Mouse (Mus musculus) kidney, embryonic 15.5 days (tissue): Measurements from ENCODE around the gene Cep112. TPM values are rescaled to one million over a fixed set of nuclear protein-coding genes. Genes with fewer than 3 reads are reported as not detected.

Experiments used
- ATAC-seq: fragments of 200-750 bp; cut with Nextera tagmentation; replicated peaks from 2 replicates; pipeline ENCODE4 v1.8.0; 2017; ENCODE audit warnings: moderate TSS enrichment; ENCODE audit not compliant: low FRiP score
- H3K27ac ChIP-seq: fragments of 300-500 bp; sonication (generic); 2 replicates; pipeline ENCODE4 v1.5.1; 2015; ENCODE audit warnings: mild to moderate bottlenecking, inconsistent platforms
- H3K27me3 ChIP-seq: fragments of 300-500 bp; sonication (generic); 2 replicates; pipeline ENCODE4 v1.6.1; 2015; ENCODE audit warnings: inconsistent platforms
- H3K36me3 ChIP-seq: fragments of 300-500 bp; sonication (generic); 2 replicates; pipeline ENCODE4 v1.6.1; 2015; ENCODE audit warnings: inconsistent platforms
- H3K4me1 ChIP-seq: fragments of 300-500 bp; sonication (generic); 2 replicates; pipeline ENCODE4 v1.6.1; 2015; ENCODE audit warnings: inconsistent platforms
- H3K4me2 ChIP-seq: fragments of 300-500 bp; sonication (generic); 2 replicates; pipeline ENCODE4 v1.6.1; 2015; ENCODE audit warnings: moderate library complexity, mild to moderate bottlenecking, inconsistent platforms
- H3K4me3 ChIP-seq: fragments of 300-500 bp; sonication (generic); replicated peaks from 2 replicates; pipeline ENCODE4 v1.5.1; 2015; ENCODE audit warnings: mild to moderate bottlenecking, inconsistent platforms
- H3K9ac ChIP-seq: fragments of 300-500 bp; sonication (generic); 2 replicates; pipeline ENCODE4 v1.6.1; 2015; ENCODE audit warnings: mild to moderate bottlenecking, inconsistent platforms
- H3K9me3 ChIP-seq: fragments of 300-500 bp; sonication (generic); replicated peaks from 2 replicates; pipeline ENCODE4 v1.6.1; 2016; ENCODE audit warnings: inconsistent platforms
- WGBS: fragments of 180-500 bp; shearing (Covaris S2); methylation state at CpG from one replicate; pipeline ENCODE4 v1.1.7; 2015; ENCODE audit warnings: mixed read lengths; 5-methylcytosine and 5-hydroxymethylcytosine counted together
- polyA plus RNA-seq: library from polyadenylated mRNA; unstranded; fragments of >200 nt; fragmentation: Nextera tagmentation; extraction: Ambion mirVana; gene quantifications from 2 replicates; pipeline ENCODE4 v1.2.1, GENCODE M21; 2015

The Cep112 gene
- polyA plus RNA-seq, result 13.7 and 13.8 TPM in 2 replicates

DNA sequence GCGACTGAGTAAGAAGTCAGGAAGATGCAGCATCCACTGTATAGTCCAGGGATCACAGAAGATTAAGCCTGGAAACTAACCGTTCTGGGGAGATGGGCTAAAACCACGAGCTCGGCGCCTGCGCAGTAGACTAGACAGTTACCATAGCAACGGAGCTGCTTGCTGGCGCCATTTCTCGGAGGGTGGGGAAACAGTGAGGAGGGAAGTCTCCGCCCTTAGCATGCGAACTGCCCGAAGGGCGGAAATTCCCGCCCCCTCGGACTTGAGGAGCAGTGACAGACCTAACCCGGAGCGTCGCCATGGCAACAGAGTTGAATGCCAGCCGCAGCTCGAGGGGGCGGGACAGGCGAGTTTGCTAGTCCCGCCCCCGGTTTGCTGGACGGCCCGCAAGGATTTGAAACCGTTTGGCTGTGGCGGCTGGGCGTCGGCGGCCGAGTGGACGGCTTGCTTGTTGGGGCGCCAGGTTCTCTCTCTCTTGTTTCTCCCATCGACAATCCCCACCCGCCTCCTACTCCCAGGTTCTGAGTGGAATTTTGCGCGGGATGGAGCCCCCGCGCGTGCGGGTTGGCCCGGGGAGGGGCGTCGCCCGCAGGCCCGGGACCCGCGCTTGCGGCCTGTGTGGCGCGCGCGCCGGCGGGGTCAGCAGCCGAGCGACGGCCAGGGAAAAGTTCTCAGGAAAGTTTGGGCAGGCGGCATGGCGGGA, at the start of gene Cep112:
Gene Cep112, plus strand, starts transcription at position 304 of the 703 bp plus-strand sequence.
- ATAC-seq, result peak; percentile 98
- H3K9me3 ChIP-seq, result no peaks in the 10 kb centered on the region
- H3K27ac ChIP-seq, result peak within 1 kb of the TSS; percentile 62; the same call in 1 of the 2 replicates
- no peaks in the 10 kb centered on the region for H3K36me3 ChIP-seq
- 1% methylated on average over 61 of the region's 61 CpGs for WGBS
- H3K4me2 ChIP-seq, result peak within 1 kb of the TSS; percentile 76
- peaks cover 14% of the 10 kb centered on the region for H3K4me1 ChIP-seq
- H3K27me3 ChIP-seq, result peaks cover 8% of the 10 kb centered on the region; the same call in 1 of the 2 replicates
- H3K4me3 ChIP-seq, result peak within 1 kb of the TSS; percentile 83
- peak within 1 kb of the TSS; percentile 83 for H3K9ac ChIP-seq

DNA sequence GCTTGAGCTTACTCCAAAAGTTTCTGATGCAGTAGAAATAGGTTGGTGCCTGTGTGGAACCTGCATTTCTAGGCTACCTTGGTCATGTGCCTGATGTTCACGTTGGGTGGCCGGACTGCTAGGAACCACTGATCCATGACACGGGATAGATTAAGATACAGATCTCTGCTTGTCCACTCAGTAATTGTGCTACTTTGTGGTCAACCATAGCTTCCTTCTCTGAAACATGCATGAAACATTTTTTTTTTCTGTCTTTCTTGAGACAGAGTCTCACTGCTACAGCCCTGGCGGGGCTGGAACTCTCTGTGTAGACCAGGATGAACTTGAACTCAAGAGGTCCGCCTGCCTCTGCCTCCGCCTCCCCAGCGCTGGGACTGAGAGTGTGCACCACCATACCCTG, 48.2 kb upstream of the Cep112 start:
- Histone ChIP-seq H3K36me3 (no peaks in the 10 kb centered on the region), H3K4me2 (no peak overlapping the region), H3K4me3 (no peak overlapping the region), H3K9ac (no peak overlapping the region), H3K4me1 (no peaks in the 10 kb centered on the region), H3K9me3 (no peaks in the 10 kb centered on the region), H3K27ac (no peak overlapping the region), H3K27me3 (no peaks in the 10 kb centered on the region)
- ATAC-seq, result no peak
- 72% methylated on average over 7 of the region's 7 CpGs for WGBS

DNA sequence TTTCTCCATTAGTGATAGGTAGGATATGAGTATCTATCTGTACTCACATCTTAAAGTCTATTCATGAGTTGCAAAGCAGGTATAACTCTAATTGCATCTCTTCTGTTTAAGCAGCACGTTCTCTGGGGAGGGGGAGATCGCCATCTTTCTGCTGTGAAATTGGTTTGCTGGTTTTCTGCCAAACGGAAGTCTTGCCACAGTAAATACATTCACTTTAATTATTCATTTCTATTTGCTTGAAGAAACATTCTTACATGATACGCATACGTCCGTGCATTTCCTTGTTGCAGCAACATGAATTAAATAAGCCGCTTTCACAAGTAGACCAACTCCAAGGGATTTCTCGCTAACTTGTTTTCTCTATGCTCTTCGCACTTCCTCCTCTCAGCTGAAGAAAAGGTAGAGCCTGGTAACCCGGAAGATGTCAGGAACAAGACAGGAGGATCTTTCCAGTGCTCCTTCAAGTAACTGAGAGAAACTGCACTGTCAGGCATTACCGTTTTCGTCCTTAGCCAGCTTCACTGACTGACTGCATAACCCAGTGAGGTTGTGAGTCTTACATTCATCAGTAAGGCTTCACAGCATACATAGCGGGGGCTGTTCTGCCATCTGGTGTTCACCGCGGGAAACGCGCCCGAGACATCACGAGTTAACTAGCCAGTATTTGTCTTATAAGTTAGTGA, 47.2 kb upstream of the Cep112 start:
- Histone ChIP-seq H3K27ac (0 out of 2 replicates have a peak overlapping the region, but pooled peaks have one; percentile 48), H3K36me3 (no peaks in the 10 kb centered on the region), H3K9ac (no peak overlapping the region), H3K4me1 (no peaks in the 10 kb centered on the region), H3K9me3 (no peaks in the 10 kb centered on the region), H3K4me3 (no peak overlapping the region), H3K4me2 (peak overlapping the region; percentile 22), H3K27me3 (no peaks in the 10 kb centered on the region)
- peak; percentile 74; the same call in 1 of the 2 replicates for ATAC-seq
- 38% methylated on average over 19 of the region's 19 CpGs for WGBS

DNA sequence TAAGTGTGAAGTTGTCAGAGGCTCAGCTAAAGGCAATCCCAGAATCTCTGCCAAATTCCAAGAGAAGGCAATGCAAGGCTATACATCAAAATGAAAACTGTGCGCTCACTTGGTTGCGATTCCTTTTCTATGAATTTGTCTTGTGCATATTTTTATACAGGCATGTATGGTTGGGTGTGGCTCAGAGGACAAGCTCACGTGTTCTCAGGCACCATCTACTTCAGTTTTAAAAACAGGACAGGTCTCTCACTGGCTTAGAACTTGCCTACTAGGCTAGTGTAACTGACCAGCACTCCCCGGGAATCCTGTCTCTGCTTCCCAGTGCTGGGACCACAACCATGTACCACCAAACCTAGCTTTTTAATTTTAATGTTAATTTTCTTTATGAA, 46.6 kb upstream of the Cep112 start:
- H3K4me2 ChIP-seq, result no peak overlapping the region; the same call in 1 of the 2 replicates
- 69% methylated on average over 4 of the region's 4 CpGs for WGBS
- H3K9me3 ChIP-seq, result no peaks in the 10 kb centered on the region
- H3K27me3 ChIP-seq, result no peaks in the 10 kb centered on the region
- no peaks in the 10 kb centered on the region for H3K36me3 ChIP-seq
- no peaks in the 10 kb centered on the region for H3K4me1 ChIP-seq
- no peak overlapping the region for H3K9ac ChIP-seq
- H3K27ac ChIP-seq, result no peak overlapping the region
- no peak for ATAC-seq
- no peak overlapping the region for H3K4me3 ChIP-seq

DNA sequence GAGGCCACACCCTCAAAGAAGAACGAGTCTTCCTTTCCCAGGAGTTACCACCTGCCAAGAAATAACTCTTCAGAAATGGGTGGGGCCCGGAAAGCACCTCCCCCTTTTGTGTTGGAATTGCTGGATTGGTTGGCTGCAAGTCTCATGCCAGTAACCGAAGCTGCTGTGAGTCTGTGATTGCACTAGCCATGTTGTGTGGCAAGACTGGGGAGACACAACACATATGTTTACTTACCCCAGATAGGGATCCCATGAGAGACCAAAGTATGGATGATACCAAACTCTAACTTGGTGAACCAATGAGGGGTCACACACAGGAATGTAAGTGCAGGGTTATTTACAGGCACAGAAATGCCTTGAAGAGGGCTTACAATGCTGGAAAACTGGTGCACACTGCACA, 42.3 kb upstream of the Cep112 start:
- H3K4me1 ChIP-seq, result no peaks in the 10 kb centered on the region
- WGBS, result 67% methylated on average over 3 of the region's 3 CpGs
- no peak overlapping the region for H3K27ac ChIP-seq
- no peak for ATAC-seq
- no peak overlapping the region for H3K4me2 ChIP-seq
- H3K36me3 ChIP-seq, result no peaks in the 10 kb centered on the region
- H3K9me3 ChIP-seq, result no peaks in the 10 kb centered on the region
- no peak overlapping the region for H3K9ac ChIP-seq
- no peak overlapping the region for H3K4me3 ChIP-seq
- no peaks in the 10 kb centered on the region for H3K27me3 ChIP-seq

DNA sequence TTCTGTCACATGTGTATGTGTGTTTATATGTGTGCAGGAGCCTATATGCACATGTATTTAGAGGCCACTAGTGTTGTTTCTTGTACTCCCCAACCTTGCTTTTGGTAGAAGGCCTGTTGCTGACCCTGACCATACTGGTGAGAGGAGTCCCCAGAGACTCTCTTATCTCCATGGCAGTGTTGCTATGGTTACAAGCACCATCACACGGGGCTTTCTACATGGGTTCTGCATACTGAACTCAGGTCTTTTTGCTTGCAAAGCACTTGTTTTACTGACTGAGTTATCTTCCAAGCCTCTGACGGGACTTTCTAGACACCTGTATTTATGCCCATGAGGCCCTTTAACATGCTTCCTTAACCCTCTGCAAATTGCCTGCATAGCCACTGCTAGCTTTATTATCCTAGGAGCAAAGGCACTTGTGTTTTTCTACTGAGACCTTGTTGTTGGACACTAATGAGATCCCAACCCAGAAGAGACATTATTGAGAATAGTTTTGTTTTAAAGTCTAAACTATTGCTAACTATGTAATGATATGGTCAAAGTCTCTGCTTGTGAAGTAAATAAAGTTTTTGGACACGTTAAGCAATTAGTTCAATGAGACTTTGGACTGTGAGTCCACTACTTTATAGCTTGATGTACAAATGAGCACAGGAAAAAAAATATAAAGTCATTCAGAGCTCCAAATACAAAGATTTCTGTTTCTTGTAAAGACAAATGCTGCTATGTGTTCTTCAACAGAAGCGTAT, 39.9 kb upstream of the Cep112 start:
- Histone ChIP-seq H3K4me1 (no peaks in the 10 kb centered on the region), H3K27ac (no peak overlapping the region), H3K9me3 (no peaks in the 10 kb centered on the region), H3K4me2 (no peak overlapping the region), H3K9ac (no peak overlapping the region), H3K4me3 (no peak overlapping the region), H3K36me3 (no peaks in the 10 kb centered on the region), H3K27me3 (no peaks in the 10 kb centered on the region)
- WGBS, result 62% methylated on average over 4 of the region's 4 CpGs
- no peak for ATAC-seq

DNA sequence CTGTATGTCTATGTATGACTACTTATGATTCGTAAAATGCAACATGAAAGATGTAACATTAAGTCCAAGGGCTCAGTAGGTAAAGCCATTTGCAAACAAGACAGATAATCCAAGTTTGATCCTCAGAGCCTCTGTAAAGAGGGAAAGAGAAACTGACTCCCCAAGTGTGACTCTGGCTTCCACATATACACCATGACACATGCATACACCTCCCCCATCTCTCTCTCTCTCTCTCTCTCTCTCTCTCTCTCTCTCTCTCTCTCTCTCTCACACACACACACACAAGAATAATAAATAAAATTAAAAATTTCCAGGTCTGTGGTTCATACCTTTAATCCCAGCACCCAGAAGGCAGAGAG, 39.3 kb upstream of the Cep112 start:
- H3K4me2 ChIP-seq, result no peak overlapping the region
- ATAC-seq, result no peak

DNA sequence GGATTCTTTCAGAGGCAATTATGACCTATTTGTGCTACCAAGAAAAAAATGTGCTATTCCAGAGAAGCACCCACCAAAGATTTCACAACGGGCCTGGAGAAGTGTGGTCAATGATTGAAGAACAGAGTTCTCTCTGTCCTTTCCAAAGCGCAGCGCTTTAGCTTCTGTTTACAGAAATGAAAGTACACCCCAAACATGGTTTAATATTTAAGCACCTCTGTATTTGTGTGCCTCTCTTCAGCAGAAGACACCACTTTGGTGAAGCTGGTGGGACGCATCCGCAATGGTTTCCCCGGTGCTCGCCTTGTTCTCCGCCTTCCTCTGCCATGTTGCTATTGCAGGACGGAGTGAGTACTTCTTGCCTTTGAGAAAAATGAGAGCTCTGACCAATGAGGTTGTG, 29.9 kb upstream of the Cep112 start:
- 93% methylated on average over 9 of the region's 9 CpGs for WGBS
- no peaks in the 10 kb centered on the region for H3K9me3 ChIP-seq
- ATAC-seq, result no peak
- no peaks in the 10 kb centered on the region for H3K36me3 ChIP-seq
- H3K4me1 ChIP-seq, result no peaks in the 10 kb centered on the region
- no peak overlapping the region for H3K9ac ChIP-seq
- H3K27me3 ChIP-seq, result no peaks in the 10 kb centered on the region
- no peak overlapping the region for H3K4me2 ChIP-seq
- H3K4me3 ChIP-seq, result no peak overlapping the region
- no peak overlapping the region for H3K27ac ChIP-seq

More for the DNA sequence above, 39.3 kb upstream of the Cep112 start:
- Histone ChIP-seq H3K27ac (no peak overlapping the region), H3K9me3 (no peaks in the 10 kb centered on the region), H3K36me3 (no peaks in the 10 kb centered on the region), H3K4me3 (no peak overlapping the region), H3K4me1 (no peaks in the 10 kb centered on the region), H3K9ac (no peak overlapping the region), H3K27me3 (no peaks in the 10 kb centered on the region)
- 96% methylated on average over 1 of the region's 1 CpGs for WGBS

DNA sequence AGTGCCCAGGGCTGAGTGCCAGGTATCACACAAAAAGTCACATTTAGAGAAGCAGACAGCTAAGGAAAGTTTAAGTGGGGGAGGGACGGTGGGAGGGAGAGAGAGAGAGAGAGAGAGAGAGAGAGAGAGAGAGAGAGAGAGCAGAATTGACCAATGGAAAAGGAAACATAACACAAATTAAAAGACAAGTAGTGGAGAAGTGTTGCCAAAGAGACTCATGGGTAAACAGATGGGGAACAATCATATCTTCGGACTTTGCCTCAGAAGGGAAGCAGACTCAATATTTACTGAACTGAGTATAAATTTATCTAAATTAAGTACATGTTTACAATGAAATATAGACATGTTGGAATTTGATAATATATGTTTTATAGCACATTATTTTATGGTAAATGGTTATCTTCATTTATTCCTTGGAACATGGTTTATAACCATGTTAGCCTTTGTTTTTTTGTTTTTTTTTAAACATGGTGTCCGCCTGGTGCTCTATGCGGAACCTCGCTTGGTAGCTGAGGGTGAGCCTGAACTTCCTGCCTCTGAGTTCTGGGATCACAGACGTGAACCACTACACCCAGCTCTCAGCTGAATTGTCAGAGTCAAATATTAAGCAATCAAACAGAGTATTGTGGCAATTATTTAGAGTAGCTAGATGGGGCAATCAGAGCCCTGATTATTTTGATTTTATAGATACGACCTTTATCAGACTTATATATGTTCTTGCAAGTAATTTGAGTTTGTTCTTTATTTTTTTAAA, 28.7 kb upstream of the Cep112 start:
- ATAC-seq, result no peak
- Histone ChIP-seq H3K4me3 (no peak overlapping the region), H3K4me1 (no peaks in the 10 kb centered on the region), H3K27ac (no peak overlapping the region), H3K36me3 (no peaks in the 10 kb centered on the region), H3K27me3 (no peaks in the 10 kb centered on the region), H3K4me2 (no peak overlapping the region), H3K9ac (no peak overlapping the region), H3K9me3 (no peaks in the 10 kb centered on the region)
- WGBS, result 79% methylated on average over 7 of the region's 7 CpGs

DNA sequence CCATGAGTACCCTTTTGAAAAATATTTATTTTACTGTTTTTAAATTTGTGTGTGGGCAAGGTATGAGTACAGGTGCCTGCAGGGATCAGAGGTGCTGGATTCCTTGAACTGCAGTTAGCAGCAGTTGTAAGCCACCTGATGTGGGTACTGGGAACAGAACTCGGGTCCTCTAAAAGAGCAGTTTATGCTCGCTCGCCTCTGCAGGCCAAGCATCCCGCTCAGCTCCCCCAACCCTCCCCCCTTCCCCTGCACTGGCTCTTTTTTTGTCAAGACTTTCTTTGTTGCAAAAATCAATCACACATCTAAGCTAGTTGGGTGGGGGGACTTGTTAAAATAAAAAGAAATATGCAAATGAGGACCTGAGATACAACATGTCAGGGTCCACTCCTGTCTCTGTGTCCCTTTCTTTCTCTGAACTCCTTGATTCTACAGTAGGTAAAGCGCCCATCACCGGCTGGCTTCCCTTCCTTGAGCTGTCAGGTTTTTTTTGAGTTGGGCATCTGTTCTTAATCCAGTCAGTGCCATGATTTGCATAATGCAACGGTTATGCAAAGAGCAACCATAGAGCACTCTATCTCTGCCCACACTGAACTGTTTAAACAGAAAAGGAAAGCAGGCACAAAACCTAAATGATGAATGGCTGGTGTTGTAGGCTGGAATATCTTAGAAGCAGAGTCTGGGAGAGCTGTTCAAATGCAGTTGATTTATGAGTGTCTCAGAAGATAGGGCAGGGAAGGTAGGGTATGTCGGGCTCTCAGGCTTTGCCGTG, 14.9 kb upstream of the Cep112 start:
- WGBS, result 79% methylated on average over 8 of the region's 9 CpGs
- Histone ChIP-seq H3K9me3 (no peaks in the 10 kb centered on the region), H3K4me2 (no peak overlapping the region), H3K36me3 (no peaks in the 10 kb centered on the region), H3K27ac (no peak overlapping the region), H3K4me3 (no peak overlapping the region), H3K9ac (no peak overlapping the region), H3K27me3 (no peaks in the 10 kb centered on the region), H3K4me1 (no peaks in the 10 kb centered on the region)
- ATAC-seq, result no peak

DNA sequence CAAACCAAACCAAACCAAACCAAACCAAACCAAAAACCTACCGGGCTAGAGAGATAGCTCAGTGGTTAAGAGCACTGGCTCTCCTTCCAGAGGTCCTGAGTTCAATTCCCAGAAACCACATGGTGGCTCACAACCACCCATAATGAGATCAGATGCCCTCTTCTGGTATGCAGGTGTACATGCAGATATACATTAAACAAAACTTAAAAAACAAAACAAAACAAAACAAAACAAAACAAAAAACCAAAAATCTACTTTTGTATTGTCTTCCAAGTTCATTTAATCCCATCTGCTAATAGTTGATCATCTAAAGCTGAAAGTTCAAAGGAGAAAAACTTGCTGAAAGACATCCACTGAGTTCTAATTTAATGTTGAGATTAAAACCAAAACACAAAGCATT, 8.6 kb upstream of the Cep112 start:
- 88% methylated on average over 1 of the region's 1 CpGs for WGBS

More for the DNA sequence above, 8.6 kb upstream of the Cep112 start:
- H3K27ac ChIP-seq, result no peak overlapping the region
- H3K4me2 ChIP-seq, result no peak overlapping the region
- no peak for ATAC-seq
- no peak overlapping the region for H3K9ac ChIP-seq
- no peak overlapping the region for H3K4me3 ChIP-seq
- no peaks in the 10 kb centered on the region for H3K4me1 ChIP-seq
- no peaks in the 10 kb centered on the region for H3K9me3 ChIP-seq
- no peaks in the 10 kb centered on the region for H3K36me3 ChIP-seq
- no peaks in the 10 kb centered on the region for H3K27me3 ChIP-seq
